Mouse (Mus musculus): ENCODE results near the gene Snap23. TPM values are rescaled to one million over a fixed set of nuclear protein-coding genes. Genes with fewer than 3 reads are reported as not detected.

Gene Snap23
- total and polyA plus RNA-seq, 2 experiments: 5.1 to 31.3 TPM

DNA sequence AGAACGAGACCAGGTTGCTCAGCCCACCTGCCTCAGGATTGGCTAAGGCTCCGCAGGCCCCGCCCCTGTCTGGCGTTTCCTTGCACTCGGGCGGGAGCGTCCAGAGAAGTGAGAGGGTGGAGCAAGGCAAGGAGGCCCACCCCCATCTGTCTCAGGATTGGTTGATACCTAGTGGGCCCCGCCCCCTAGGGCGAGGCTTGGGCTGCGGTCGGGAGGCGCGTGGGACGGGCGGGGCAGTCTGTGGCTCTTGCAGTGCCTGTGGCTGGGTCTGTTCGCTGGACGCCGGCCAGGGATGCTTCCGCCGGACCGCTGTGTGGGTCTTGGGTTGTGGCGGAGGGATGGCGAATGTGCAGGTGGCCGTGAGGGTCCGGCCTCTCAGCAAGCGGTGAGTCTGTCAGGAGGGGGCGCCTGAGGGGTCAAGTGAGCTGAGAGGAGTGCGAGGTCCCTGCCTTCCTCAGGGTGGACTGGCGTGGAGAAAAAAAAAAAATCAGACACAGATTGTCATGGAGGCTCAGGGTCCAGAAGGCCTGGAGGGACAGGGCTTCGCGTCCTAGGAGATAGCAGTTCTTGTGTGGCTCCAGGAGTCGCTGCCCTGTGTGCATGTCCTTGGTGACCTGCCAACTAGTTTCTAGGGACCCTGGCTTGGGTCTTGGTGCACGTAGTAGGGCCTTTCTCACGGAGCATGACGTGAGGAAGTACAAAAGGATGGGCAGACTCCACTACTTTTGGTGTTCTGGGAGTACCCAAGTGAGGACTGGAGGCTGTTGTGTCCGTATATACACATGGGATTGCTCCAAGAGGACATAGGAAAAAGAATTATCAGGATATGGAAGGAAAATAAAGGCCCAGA, 61.6 kb downstream of the Snap23 start, which contains the start of gene Stard9:
Gene Stard9 (plus strand): TSS at position 236 of the 850 bp plus-strand sequence.
- peak; percentile 88 for DNase-seq (ENCODE audit: extremely low read depth, low read depth, low spot score)
- no peaks in the 10 kb centered on the region for H3K36me3 ChIP-seq (ENCODE audit: control insufficient read depth, insufficient read depth, low read length)
- H3K27me3 ChIP-seq (ENCODE audit: control insufficient read depth, insufficient read depth, low read length): no peaks in the 10 kb centered on the region
- peak within 1 kb of the TSS; percentile 55 for H3K9ac ChIP-seq (ENCODE audit: low read depth, low read length)
- H3K27ac ChIP-seq (replicated peaks; ENCODE audit: insufficient read depth, low read depth, low read length): peak within 1 kb of the TSS; percentile 13; the same call in 1 of the 2 replicates
- H3K4me1 ChIP-seq (ENCODE audit: control insufficient read depth, insufficient read depth, low read length): 0 out of 2 replicates have a peak, but pooled peaks cover 1% of the 10 kb centered on the region
- H3K79me2 ChIP-seq (ENCODE audit: control insufficient read depth, insufficient read depth, low read length): no peaks in the 10 kb centered on the region
- TF ChIP-seq POLR2A (IDR thresholded peaks at IDR 0.05; ENCODE audit: extremely low read depth, insufficient read depth, low read length): no peak
- TF ChIP-seq CTCF (IDR thresholded peaks at IDR 0.05; ENCODE audit: low read depth, low read length): no peak
- H3K4me3 ChIP-seq (ENCODE audit: insufficient read depth, low read depth, low read length): peak within 1 kb of the TSS; percentile 72
- 6% methylated on average over 36 of the region's 36 CpGs for WGBS

GRCm38 (mm10) chr2:120630246-120630645, 62.8 kb downstream of the Snap23 start:
- Histone ChIP-seq H3K4me3 (ENCODE audit: insufficient read depth, low read depth, low read length) (no peak overlapping the region), H3K36me3 (ENCODE audit: control insufficient read depth, insufficient read depth, low read length) (no peaks in the 10 kb centered on the region), H3K9ac (ENCODE audit: low read depth, low read length) (no peak overlapping the region), H3K79me2 (ENCODE audit: control insufficient read depth, insufficient read depth, low read length) (no peaks in the 10 kb centered on the region), H3K4me1 (ENCODE audit: control insufficient read depth, insufficient read depth, low read length) (0 out of 2 replicates have a peak, but pooled peaks cover 1% of the 10 kb centered on the region), H3K27me3 (ENCODE audit: control insufficient read depth, insufficient read depth, low read length) (no peaks in the 10 kb centered on the region), H3K27ac (replicated peaks; ENCODE audit: insufficient read depth, low read depth, low read length) (no peak overlapping the region)
- 22% methylated on average over 2 of the region's 2 CpGs for WGBS
- no peak for TF ChIP-seq POLR2A (IDR thresholded peaks at IDR 0.05; ENCODE audit: extremely low read depth, insufficient read depth, low read length)
- TF ChIP-seq CTCF (IDR thresholded peaks at IDR 0.05; ENCODE audit: low read depth, low read length): no peak
- no peak for DNase-seq (ENCODE audit: extremely low read depth, low read depth, low spot score)

- Histone ChIP-seq H3K27ac (replicated peaks; ENCODE audit: insufficient read depth, low read depth, low read length) (no peak overlapping the region), H3K9ac (ENCODE audit: low read depth, low read length) (no peak overlapping the region), H3K36me3 (ENCODE audit: control insufficient read depth, insufficient read depth, low read length) (no peaks in the 10 kb centered on the region), H3K79me2 (ENCODE audit: control insufficient read depth, insufficient read depth, low read length) (no peaks in the 10 kb centered on the region), H3K4me3 (ENCODE audit: insufficient read depth, low read depth, low read length) (no peak overlapping the region), H3K27me3 (ENCODE audit: control insufficient read depth, insufficient read depth, low read length) (no peaks in the 10 kb centered on the region), H3K4me1 (ENCODE audit: control insufficient read depth, insufficient read depth, low read length) (0 out of 2 replicates have a peak, but pooled peaks cover 1% of the 10 kb centered on the region)
- TF ChIP-seq POLR2A (IDR thresholded peaks at IDR 0.05; ENCODE audit: extremely low read depth, insufficient read depth, low read length) (no peak), CTCF (IDR thresholded peaks at IDR 0.05; ENCODE audit: low read depth, low read length) (no peak)
- 61% methylated on average over 2 of the region's 2 CpGs for WGBS
- DNase-seq (ENCODE audit: extremely low read depth, low read depth, low spot score): no peak
These were observed 63.2 kb downstream of the Snap23 start for GRCm38 (mm10) chr2:120630655-120631054.

DNA sequence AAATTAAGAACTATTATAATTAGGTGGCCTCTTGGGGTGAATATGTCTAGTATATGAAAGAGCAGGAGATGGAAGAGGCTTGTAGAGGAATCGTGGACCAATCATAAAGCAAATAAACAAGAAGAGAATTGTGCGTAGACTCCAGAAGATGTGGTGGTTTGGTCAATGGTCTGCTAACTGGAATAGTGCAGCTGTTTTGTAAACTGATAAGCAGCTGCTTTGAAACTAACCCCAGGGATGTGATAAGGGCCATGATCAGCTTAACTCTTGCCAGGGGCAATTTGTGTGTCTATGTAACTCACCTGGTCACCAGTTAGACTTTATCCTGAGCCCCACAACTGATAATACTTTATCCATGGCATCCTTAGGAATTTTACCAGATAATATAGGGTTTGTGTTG, 64.0 kb downstream of the Snap23 start:
- WGBS: 78% methylated on average over 2 of the region's 2 CpGs
- no peaks in the 10 kb centered on the region for H3K27me3 ChIP-seq (ENCODE audit: control insufficient read depth, insufficient read depth, low read length)
- no peaks in the 10 kb centered on the region for H3K79me2 ChIP-seq (ENCODE audit: control insufficient read depth, insufficient read depth, low read length)
- H3K36me3 ChIP-seq (ENCODE audit: control insufficient read depth, insufficient read depth, low read length): no peaks in the 10 kb centered on the region
- H3K9ac ChIP-seq (ENCODE audit: low read depth, low read length): no peak overlapping the region
- H3K4me3 ChIP-seq (ENCODE audit: insufficient read depth, low read depth, low read length): no peak overlapping the region
- H3K27ac ChIP-seq (replicated peaks; ENCODE audit: insufficient read depth, low read depth, low read length): no peak overlapping the region
- no peak for TF ChIP-seq CTCF (IDR thresholded peaks at IDR 0.05; ENCODE audit: low read depth, low read length)
- TF ChIP-seq POLR2A (IDR thresholded peaks at IDR 0.05; ENCODE audit: extremely low read depth, insufficient read depth, low read length): no peak
- no peak for DNase-seq (ENCODE audit: extremely low read depth, low read depth, low spot score)
- H3K4me1 ChIP-seq (ENCODE audit: control insufficient read depth, insufficient read depth, low read length): 0 out of 2 replicates have a peak, but pooled peaks cover 1% of the 10 kb centered on the region

- TF ChIP-seq POLR2A (IDR thresholded peaks at IDR 0.05; ENCODE audit: extremely low read depth, insufficient read depth, low read length): no peak
- TF ChIP-seq CTCF (IDR thresholded peaks at IDR 0.05; ENCODE audit: low read depth, low read length): no peak
- no peaks in the 10 kb centered on the region for H3K36me3 ChIP-seq (ENCODE audit: control insufficient read depth, insufficient read depth, low read length)
- 0 out of 2 replicates have a peak, but pooled peaks cover 1% of the 10 kb centered on the region for H3K4me1 ChIP-seq (ENCODE audit: control insufficient read depth, insufficient read depth, low read length)
- H3K9ac ChIP-seq (ENCODE audit: low read depth, low read length): no peak overlapping the region
- no peak overlapping the region for H3K4me3 ChIP-seq (ENCODE audit: insufficient read depth, low read depth, low read length)
- no peaks in the 10 kb centered on the region for H3K27me3 ChIP-seq (ENCODE audit: control insufficient read depth, insufficient read depth, low read length)
- no peak overlapping the region for H3K27ac ChIP-seq (replicated peaks; ENCODE audit: insufficient read depth, low read depth, low read length)
- peak; percentile 60 for DNase-seq (ENCODE audit: extremely low read depth, low read depth, low spot score)
- H3K79me2 ChIP-seq (ENCODE audit: control insufficient read depth, insufficient read depth, low read length): no peaks in the 10 kb centered on the region
- 60% methylated on average over 4 of the region's 4 CpGs for WGBS
These were observed 64.5 kb downstream of the Snap23 start for GRCm38 (mm10) chr2:120631957-120632356.

- peak; percentile 72 for DNase-seq (ENCODE audit: extremely low read depth, low read depth, low spot score)
- H3K36me3 ChIP-seq (ENCODE audit: control insufficient read depth, insufficient read depth, low read length): no peaks in the 10 kb centered on the region
- TF ChIP-seq POLR2A (IDR thresholded peaks at IDR 0.05; ENCODE audit: extremely low read depth, insufficient read depth, low read length): no peak
These were observed 73.4 kb downstream of the Snap23 start for GRCm38 (mm10) chr2:120640835-120641234.

More at GRCm38 (mm10) chr2:120640835-120641234, 73.4 kb downstream of the Snap23 start:
- H3K27ac ChIP-seq (replicated peaks; ENCODE audit: insufficient read depth, low read depth, low read length): no peak overlapping the region
- no peaks in the 10 kb centered on the region for H3K27me3 ChIP-seq (ENCODE audit: control insufficient read depth, insufficient read depth, low read length)
- WGBS: 42% methylated on average over 8 of the region's 8 CpGs
- H3K4me3 ChIP-seq (ENCODE audit: insufficient read depth, low read depth, low read length): no peak overlapping the region
- H3K79me2 ChIP-seq (ENCODE audit: control insufficient read depth, insufficient read depth, low read length): no peaks in the 10 kb centered on the region
- H3K9ac ChIP-seq (ENCODE audit: low read depth, low read length): no peak overlapping the region
- H3K4me1 ChIP-seq (ENCODE audit: control insufficient read depth, insufficient read depth, low read length): peaks cover 6% of the 10 kb centered on the region; the same call in 1 of the 2 replicates

All from liver, adult 2 months (tissue).